Mouse (Mus musculus) lung, postnatal 4 days (tissue): ENCODE results near the gene Olfr609.
"Not testable (repeated sequence)": the region's sequence is repeated elsewhere in the genome, so short reads cannot be mapped to it uniquely, and the experiment has no call there.

ENCODE experiments used
- DNase-seq, 2 experiments: peaks; one replicate each; pipeline ENCODE4 v3.0.0; 2021

Olfr609 gene

GRCm38 (mm10) chr7:103497962-103498361, at the start of gene Olfr609:
Gene Olfr609, minus strand, starts transcription at chr7:103498062.
- no peak for DNase-seq

- not testable (repeated sequence) for DNase-seq
Observed at GRCm38 (mm10) chr7:103542617-103543016, 44.8 kb upstream of the Olfr609 start, which contains the start of gene Olfr612. Gene Olfr612, minus strand, starts transcription at chr7:103542717.

DNA sequence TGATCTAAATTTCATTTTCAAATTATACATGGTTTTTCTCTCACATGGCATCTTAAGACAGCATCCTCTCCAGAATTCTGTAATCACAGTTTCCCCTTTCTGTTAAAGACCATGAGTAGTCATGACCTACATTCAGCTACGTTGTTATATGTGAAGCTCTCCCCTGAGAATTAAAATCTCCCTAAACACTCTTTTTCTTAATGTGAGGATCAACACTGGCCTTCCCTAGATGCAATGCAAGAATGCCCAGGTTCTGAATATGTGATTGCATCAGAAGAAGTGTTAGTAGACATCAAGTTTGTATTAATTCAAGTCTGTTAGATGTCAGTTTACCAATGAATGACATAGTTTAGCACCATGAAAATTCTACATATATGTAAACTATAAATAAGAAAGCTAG, 22.9 kb upstream of the Olfr609 start, which contains the start of gene Olfr611:
Gene Olfr611 (minus strand): TSS at position 101 of the 400 bp plus-strand sequence.
- DNase-seq = not testable (repeated sequence)

DNA sequence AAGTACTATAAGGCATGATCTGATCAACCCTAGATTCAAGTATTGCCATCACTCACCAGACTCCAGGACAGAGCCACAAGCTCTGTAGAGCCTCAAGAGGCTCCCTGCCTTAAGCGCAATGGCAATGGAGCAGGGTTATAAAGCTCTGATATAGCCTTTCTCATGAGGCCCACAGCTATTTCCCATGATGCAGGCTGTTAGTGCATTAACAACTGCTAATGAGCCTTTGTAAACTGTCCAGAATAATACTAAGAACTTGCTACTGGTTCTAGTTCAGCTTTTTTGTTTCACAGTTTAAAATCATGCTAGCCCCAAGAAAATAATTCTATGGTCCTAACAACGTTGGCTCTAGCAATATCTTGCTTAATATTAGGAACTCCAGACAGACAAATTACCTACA, 14.2 kb upstream of the Olfr609 start, which contains the start of gene Olfr610:
Gene Olfr610 (minus strand): TSS at position 101 of the 400 bp plus-strand sequence.
- no peak for DNase-seq

GRCm38 (mm10) chr7:103477106-103477505, 20.8 kb downstream of the Olfr609 start:
- DNase-seq = not testable (repeated sequence)

GRCm38 (mm10) chr7:103469577-103469976, 28.3 kb downstream of the Olfr609 start, which contains the start of gene Olfr608:
Gene Olfr608, plus strand, starts transcription at chr7:103469877.
- DNase-seq = no peak

GRCm38 (mm10) chr7:103460590-103460989, 37.3 kb downstream of the Olfr609 start:
- no peak for DNase-seq

DNA sequence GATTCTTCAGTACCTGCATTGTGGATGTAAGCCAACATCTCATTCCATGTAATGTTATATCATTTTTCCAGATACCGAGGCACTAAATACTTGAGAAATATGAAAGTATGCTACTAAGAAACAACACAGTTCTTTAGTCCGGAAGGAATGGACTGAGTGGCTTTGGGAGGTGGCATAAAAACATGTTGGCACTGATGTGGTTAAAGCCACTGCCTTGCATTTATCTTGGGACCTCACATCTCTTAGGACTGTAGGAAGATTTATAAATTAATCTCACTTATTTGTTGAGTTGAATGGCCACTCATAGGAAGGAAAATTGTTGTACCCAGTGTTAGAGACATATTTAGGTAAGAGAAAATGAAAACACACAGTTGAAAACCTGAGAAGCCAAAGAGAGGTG, 49.1 kb downstream of the Olfr609 start, which contains the start of gene Olfr606:
Gene Olfr606 (plus strand): TSS at position 301 of the 400 bp plus-strand sequence.
- DNase-seq = no peak

DNA sequence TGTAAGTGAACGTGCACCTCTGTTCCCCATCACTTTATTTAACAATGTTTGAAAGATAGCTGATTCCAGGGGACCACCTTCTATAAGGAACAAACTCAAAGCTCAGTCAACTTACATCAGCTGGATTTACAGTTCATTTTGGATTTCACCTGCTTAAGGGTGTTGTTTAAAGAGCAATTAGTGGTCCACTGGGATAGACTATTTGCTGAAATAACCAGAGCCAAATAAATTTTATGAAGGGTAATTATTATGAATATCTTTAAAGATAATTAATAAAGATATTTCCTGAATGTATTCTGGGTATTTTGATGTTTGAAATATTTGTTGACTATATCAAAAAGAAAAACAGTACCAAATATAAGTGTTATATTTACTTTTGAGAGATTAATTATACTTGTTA, 52.5 kb downstream of the Olfr609 start, which contains the start of gene Olfr605:
Gene Olfr605 (minus strand): TSS at position 101 of the 400 bp plus-strand sequence.
- DNase-seq = no peak
